Mouse (Mus musculus): ENCODE results near the gene Chd9.

The Chd9 gene

DNA sequence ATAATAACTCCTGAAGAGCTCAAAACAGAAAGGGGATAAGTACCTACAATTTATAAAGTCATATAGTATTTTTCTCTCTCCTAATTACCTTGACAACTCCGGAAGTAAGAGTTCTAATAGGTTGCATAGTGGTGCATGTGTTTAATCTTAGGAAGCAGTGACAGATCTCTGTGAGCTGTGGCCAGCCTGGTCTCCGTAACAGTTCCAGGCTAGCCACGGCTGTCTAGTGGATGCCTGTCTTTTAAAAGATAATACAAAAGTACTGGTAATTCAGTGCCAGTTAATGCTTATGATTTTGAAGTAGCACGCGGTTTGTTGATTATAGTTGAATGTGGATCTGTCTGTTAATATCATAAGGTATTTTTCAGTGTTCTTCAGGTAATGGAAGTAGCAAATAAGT, 151.1 kb downstream of the Chd9 start:
- DNase-seq = no peak

- DNase-seq = no peak
Observed at GRCm38 (mm10) chr8:90982087-90982486, 153.9 kb downstream of the Chd9 start.

DNA sequence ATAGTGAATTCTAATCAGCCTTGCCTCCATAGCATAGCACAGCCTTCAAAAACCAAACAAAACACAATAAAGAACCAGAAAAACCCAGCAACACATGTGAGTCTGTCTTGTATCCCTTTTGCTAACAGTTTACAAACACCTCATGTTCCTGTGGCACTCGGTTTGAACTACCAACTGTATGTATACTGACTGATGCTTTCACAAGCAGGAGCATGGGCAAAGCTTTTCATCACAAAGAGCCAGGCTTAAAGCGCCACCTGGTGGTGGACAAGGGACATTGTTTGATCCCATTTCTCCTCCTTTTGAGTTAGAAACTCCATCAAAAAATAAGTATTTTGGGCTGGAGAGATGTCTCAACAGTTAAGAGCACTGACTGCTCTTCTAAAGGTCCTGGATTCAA, 191.6 kb downstream of the Chd9 start:
- peak; percentile 50 to 78 for DNase-seq

DNA sequence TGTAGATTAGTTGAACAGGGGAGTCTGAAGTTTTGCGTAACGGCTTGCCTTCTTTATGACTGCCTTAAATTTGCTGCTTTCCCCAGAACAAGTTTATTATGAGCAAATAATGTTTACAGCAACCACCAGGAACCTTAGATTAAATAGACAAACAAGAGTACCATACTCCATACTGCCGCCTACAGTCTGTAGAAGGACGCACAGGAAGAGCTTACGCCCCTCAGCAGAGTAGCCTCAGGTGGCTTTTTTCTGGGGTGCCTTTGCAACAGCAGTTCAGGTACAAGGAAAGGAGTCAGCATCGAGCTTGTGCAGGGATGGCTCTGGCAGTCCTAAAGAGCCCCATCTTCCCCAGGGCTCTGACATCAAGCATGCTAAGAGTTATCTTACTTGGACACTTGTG, 206.3 kb downstream of the Chd9 start:
- DNase-seq = no peak

GRCm38 (mm10) chr8:91036905-91037304, 208.8 kb downstream of the Chd9 start:
- no peak for DNase-seq

GRCm38 (mm10) chr8:91038637-91039036, 210.5 kb downstream of the Chd9 start:
- no peak for DNase-seq

GRCm38 (mm10) chr8:91046370-91046769, 218.2 kb downstream of the Chd9 start:
- peak; percentile 27 to 70 for DNase-seq

GRCm38 (mm10) chr8:91051037-91051436, 222.9 kb downstream of the Chd9 start:
- peak; percentile 80 to 88 for DNase-seq

DNA sequence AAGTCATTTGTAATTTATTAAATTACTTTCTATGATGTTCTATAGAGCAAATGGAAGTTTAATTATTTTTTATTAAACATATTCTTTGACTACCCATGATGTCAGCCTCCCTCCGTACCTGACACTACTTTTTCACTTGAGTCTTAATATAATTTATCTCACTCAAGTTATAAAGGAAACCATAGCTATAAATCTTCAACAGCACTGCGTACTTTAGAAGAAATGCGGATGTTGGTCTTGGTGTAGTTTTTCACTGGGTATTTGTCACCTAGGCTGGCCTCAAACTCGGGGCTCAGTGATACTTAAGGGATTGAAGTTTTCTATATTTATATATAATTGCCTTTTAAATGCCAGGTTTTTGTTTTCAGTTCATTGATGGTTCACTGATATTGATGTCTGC, 226.3 kb downstream of the Chd9 start:
- no peak for DNase-seq

DNA sequence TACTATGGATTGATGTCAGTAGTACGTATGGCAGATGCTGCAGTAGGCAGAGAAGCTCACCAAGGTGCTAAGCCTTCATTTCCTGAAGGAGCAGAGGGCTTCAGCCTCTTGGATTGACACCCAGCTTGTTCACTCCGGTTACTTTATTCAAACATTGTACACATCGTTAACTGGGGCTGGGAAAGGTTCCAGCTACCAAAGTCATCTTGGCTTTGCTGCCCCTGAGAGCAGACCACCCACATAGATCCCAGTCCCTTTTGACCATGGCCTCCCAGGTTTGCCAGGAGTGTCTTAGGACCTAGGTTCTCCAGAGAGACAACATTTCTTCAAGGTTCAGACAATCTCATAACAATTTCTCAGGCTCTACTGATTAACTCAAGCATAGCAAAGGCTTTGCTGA, 228.7 kb downstream of the Chd9 start:
- peak in 1 of 2 experiments; percentile 42 for DNase-seq

DNA sequence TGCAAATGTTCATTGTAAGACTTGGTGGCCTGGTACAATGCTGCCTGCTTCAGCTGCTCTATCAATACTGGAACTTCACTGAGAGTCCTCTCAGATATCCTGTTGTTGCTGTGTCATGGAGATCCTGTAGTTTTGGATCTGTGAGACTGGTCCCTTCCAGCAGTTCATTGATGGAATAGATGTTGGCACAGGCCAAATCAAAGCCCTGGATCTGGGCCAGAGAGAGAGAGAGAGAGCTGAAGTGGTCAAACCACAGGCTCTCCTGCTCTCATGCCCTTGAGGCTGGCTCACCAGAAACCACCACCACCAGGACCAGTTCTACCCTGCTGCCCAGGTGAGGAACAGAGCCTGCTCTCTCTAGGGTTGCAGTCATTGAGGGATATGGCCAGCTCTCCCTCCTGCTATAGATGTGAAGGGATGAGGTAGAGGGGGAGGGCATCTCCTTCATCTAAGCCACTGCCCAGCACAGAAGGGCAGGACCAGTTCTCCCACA, 231.0 kb downstream of the Chd9 start:
- DNase-seq = no peak

DNA sequence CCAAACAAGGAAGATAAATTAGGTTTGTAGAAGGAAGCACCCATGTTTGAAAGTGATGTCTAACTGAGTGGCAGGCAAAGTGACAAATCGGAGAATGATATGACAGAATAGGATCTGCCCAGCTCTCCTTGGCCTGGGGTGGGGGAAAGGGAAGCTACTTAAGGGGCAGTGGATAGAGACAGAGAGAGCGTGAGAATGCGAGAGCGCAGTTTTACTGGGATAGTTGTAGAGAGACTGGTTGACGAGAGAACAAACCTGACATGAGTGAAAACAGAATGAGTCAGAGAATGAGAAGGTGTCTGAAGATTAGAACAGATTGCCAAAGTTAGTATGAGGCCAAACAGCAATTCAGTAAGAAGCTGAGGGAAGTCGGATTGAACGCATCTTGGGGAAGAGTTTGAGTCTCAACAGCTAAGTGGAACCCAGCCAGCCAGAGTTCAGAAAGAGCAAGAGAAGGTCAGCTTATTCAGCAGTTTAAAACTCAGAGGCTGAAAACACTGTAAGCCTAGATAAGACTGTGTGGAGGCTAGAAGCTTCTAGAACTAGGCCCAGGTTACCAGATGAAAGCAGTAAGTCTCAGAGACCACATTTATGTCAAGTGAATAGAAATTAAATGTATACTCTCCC, 231.8 kb downstream of the Chd9 start:
- no peak for DNase-seq

DNA sequence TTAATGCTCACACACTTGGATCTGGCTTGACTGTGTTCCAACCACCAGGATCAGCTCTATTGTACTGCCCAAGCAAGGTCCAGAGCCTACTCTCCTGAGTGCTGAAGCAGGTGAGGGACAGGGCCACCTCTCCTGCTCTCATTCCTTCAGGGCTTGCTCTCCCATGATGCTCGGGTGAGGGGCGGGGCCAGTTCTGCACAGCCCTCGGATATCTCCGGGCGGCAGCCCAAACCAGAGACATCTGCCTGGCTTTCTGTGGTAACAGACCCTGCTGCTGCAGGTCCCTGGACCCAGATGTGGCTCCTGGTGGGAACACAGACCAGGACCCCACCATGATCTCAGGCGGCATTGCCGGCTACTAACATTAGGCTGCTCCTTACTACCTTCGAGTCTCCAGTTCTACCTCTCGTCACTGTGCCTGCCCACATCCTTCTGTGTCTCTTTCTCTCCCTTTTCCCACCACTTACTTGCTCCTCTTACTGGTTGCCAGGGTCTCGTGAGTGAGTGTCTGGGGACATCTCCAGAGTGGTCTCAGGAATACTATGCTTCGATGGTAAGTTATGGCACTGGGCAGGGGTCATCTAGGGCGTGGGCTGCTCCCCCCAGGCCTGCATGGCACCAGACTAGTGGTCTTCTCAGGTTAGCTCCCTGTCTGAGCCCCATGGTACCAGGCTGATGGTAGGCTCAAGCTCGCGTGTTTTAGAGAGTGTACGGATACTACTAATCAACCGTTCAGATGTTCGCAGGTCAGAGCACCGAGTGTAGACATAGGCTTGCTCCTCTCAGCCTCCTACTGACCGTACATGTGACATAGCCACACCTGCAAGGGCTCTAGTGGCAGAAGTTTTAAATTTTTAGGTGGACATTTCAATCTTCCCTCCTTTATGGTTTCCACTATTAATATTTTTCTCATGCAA, 232.7 kb downstream of the Chd9 start:
- DNase-seq = no peak

DNA sequence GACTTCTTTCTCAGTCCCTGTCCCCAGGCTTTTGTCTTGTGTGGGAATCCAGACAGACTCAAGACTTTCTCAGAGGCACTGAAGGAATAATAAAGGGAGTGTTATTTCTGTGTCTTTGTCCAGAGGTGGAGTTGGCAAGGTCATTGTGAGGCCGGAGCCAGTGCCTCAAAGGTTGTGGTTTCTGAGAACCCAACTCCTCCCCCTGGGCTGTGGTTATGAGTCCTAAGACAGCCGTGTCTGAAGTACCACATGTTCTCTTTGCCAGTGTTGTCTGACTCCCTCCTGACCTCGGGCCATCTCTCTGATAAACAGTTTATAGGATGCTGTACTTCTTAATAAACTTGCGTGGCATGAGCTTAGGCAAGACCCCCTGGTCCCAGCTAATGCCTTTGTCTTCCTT, 237.0 kb downstream of the Chd9 start:
- no peak for DNase-seq

DNA sequence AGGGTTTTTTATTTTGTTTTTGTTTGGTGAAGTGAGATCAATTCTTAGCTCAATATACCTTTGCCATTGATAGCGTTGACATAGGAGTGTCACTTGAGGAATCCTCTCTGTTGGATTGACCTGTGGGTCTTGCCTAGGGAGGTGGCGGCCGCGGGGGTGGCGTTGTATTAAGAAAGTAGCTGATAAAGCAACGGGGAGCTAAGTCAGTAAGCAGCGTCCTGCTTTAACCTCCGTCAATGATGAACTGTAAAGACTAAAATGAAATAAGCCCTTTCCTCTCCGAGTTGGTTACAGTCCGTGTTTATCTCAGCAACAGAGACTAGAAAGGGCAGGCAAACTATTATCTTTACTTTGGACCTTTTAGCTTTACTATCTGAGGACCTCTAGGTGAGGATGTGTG, 241.3 kb downstream of the Chd9 start:
- no peak for DNase-seq

DNA sequence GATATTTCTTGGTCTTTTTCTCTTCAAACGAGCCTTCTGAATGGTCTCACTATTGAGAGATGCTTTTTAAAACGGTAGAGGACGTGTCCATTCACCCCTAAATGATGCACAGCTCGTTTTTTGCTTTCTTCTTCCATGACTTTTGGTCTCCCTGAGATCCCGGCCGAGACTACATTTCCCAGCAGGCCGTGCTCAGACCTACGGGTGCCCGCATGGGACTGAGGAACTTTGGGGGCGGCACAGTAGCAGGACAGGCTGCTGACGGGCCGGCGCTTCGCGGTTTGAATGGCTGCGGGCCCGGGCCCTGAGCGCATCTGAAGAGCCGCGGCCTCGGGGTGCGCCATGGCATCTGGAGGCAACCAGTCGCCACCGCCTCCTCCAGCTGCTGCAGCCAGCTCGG, 241.7 kb downstream of the Chd9 start, which contains the start of gene Rbl2:
Gene Rbl2 (plus strand): TSS at position 224 of the 400 bp plus-strand sequence.
- DNase-seq = peak; percentile 96

GRCm38 (mm10) chr8:91070275-91070859, 242.2 kb downstream of the Chd9 start:
- peak; percentile 84 to 85 for DNase-seq

DNA sequence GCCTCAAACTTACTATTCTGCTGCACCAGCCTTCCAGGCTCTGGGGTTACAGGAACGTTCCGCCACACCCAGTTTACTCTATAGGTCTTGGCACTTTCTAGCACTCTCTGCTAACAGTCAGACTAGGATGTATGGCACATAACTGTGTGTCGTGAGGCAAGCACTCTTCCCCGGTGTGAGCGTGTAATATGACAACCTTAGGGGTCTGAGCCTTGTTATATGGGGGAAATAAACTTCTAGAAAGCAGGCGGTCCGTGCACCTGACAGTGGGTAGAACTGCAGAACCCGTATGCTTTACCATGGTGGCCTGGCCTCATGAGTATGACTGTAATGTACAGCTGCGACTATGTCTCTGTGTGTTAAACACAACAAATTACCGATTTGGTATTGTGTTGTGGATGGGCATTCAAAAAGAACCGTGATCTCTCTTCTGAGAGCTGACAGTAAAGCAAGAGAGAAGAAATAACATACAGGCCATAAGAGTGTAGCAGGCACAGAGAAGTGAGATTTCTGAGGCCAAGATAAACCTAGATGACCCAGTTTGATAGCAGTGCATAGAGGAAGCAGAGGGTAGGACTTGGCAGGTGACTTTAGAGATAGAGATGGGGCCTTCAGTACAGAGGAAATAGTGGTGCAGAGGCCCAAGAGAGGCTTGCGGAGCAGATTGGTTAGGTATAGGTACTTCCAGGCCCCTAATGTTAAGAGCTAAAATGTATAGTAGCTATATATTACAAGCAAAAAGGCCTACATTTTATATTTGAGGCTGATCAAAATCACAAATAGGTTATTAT, 249.1 kb downstream of the Chd9 start:
- DNase-seq = no peak

DNA sequence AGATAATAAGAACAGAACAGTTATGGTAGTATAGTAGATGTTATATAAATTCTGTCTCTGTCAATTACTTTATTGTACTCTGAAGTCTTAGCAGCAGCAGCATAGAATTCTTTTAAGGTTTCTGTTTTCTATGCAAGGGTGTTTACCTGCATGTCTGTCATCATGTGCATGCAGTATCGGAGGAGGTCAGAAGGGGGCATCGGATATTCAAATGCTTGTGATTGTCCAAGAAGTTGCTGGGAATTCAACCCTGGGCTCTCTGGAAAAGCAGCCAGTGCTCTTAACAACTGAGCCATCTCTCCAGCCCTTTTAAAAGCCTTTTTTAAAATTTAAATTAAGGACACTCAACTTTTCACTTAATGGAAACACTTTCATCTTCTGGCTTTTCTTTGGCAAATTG, 251.5 kb downstream of the Chd9 start:
- no peak for DNase-seq

GRCm38 (mm10) chr8:91081911-91082310, 253.8 kb downstream of the Chd9 start:
- no peak for DNase-seq

- no peak for DNase-seq
Observed at GRCm38 (mm10) chr8:91082428-91082827, 254.3 kb downstream of the Chd9 start.

GRCm38 (mm10) chr8:91088452-91088851, 260.3 kb downstream of the Chd9 start:
- no peak for DNase-seq

GRCm38 (mm10) chr8:91089601-91090000, 261.4 kb downstream of the Chd9 start:
- DNase-seq = no peak

Data from lung, postnatal 4 days (tissue).